Mouse (Mus musculus): ENCODE results near the gene Eif4g1. TPM values are rescaled to one million over a fixed set of nuclear protein-coding genes. Genes with fewer than 3 reads are reported as not detected.
A peak's percentile ranks its signal among the peaks of the same experiment; 100 is the strongest.

Gene Eif4g1
- polyA plus RNA-seq, 1 experiment from 2014 or later, result 141 TPM

GRCm38 (mm10) chr16:20673706-20674303, 5.7 kb downstream of the Eif4g1 start:
- ATAC-seq (ENCODE audit: low read depth), result no peak
- H3K27me3 ChIP-seq, result no peaks in the 10 kb centered on the region
- peak overlapping the region; percentile 95 for H3K4me2 ChIP-seq
- peaks cover 43% of the 10 kb centered on the region for H3K36me3 ChIP-seq
- H3K4me3 ChIP-seq, result peak overlapping the region; percentile 81
- peak overlapping the region; percentile 93 for H3K27ac ChIP-seq (replicated peaks)
- peak overlapping the region; percentile 93 for H3K9ac ChIP-seq
- WGBS, result 16% methylated on average over 14 of the region's 14 CpGs
- H3K4me1 ChIP-seq (replicated peaks), result peaks cover 29% of the 10 kb centered on the region
- H3K9me3 ChIP-seq, result no peaks in the 10 kb centered on the region

GRCm38 (mm10) chr16:20675213-20675612, 7.1 kb downstream of the Eif4g1 start:
- WGBS, result 92% methylated on average over 6 of the region's 6 CpGs
- 0 out of 2 replicates have a peak overlapping the region, but pooled peaks have one; percentile 95 for H3K4me2 ChIP-seq
- H3K27ac ChIP-seq (replicated peaks), result no peak overlapping the region
- H3K9me3 ChIP-seq, result no peaks in the 10 kb centered on the region
- no peak overlapping the region for H3K9ac ChIP-seq
- ATAC-seq (ENCODE audit: low read depth), result no peak
- no peaks in the 10 kb centered on the region for H3K27me3 ChIP-seq
- no peak overlapping the region for H3K4me3 ChIP-seq
- peaks cover 29% of the 10 kb centered on the region for H3K4me1 ChIP-seq (replicated peaks)
- H3K36me3 ChIP-seq, result peaks cover 57% of the 10 kb centered on the region

- ATAC-seq (ENCODE audit: low read depth), result no peak
- Histone ChIP-seq H3K9ac (no peak overlapping the region), H3K27me3 (no peaks in the 10 kb centered on the region), H3K4me3 (no peak overlapping the region), H3K27ac (replicated peaks) (no peak overlapping the region), H3K4me2 (no peak overlapping the region), H3K4me1 (replicated peaks) (peaks cover 28% of the 10 kb centered on the region), H3K36me3 (peaks cover 72% of the 10 kb centered on the region), H3K9me3 (no peaks in the 10 kb centered on the region)
- WGBS, result 82% methylated on average over 4 of the region's 4 CpGs
Measured at GRCm38 (mm10) chr16:20676702-20677101, 8.6 kb downstream of the Eif4g1 start.

DNA sequence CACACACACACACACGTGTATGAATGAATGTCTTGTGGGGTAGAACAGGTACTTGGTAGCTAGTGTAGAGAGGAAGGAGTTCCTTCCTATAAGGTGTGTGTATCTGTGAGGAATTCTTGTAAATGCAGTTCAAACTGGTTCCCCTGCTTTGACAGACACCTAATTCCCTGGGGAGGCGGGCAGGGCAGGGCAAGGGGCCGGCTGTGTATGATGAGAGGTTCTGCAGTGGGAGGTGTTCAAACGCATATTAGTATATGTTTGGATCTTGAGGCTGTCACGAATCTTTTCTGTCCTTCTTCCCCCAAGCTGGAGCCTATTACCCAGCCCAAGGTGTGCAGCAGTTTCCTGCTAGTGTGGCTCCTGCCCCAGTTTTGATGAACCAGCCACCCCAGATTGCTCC, 9.3 kb downstream of the Eif4g1 start:
- WGBS, result 91% methylated on average over 5 of the region's 5 CpGs
- H3K4me3 ChIP-seq, result no peak overlapping the region

DNA sequence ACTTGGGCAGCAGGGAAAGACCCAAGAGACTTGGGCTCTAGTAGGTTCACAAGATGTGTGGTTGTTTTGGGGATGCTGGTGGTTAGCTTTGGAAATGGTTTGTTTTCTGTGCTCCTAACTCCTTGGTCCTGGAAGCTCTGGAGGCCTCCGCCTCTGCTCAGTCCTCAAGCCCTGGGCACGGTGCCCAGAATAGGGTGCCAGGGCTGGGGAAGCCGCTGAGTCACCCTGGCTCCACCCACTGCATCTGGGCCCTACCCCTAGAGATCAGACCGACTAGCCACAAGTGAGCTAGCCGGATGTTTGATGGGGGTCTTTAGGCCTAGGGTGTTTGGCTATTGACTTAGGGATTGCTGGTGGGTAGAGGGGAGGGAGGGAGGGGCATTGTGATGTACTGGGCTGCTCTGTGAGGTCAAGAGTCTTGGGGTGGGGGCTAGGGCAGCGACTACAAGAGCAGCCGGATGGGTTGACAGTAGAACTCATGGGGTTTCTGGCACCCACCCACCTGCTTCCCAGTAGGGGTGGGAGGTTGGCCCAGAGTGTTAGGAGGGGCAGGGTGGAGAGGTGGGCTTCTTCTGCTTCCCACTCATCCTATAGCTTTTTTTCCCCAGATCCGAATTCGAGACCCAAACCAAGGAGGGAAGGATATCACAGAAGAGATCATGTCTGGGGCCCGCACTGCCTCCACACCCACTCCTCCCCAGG, 10.0 kb downstream of the Eif4g1 start:
- 74% methylated on average over 10 of the region's 10 CpGs for WGBS

More for the DNA sequence above, 9.3 kb downstream of the Eif4g1 start:
- no peaks in the 10 kb centered on the region for H3K27me3 ChIP-seq
- H3K9me3 ChIP-seq, result no peaks in the 10 kb centered on the region
- no peak overlapping the region for H3K4me2 ChIP-seq
- no peak overlapping the region for H3K27ac ChIP-seq (replicated peaks)
- H3K36me3 ChIP-seq, result peaks cover 79% of the 10 kb centered on the region
- ATAC-seq (ENCODE audit: low read depth), result no peak
- H3K4me1 ChIP-seq (replicated peaks), result peaks cover 23% of the 10 kb centered on the region
- H3K9ac ChIP-seq, result no peak overlapping the region

DNA sequence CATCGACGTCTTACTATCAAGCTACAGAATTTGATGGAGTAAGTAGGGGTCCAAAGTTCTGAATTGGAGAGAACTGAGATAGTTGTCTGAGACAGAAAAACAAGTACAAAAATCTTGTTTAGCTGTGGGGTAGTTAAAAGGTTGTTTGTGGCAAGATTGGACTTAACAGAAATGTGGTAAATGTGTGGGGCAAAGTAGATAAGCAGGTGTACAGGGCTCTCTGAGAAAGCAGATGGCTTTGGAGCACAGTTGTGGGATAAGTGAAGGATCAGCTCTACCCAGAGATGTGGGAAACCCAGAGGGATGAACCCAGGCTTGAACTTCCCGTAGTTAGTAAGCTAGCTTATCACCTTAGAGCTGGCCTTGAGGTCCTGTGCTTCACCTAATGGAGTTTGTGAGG, 22.7 kb downstream of the Eif4g1 start:
- H3K27ac ChIP-seq (replicated peaks), result no peak overlapping the region
- H3K4me2 ChIP-seq, result no peak overlapping the region
- no peak for ATAC-seq (ENCODE audit: low read depth)
- H3K27me3 ChIP-seq, result no peaks in the 10 kb centered on the region
- H3K9me3 ChIP-seq, result no peaks in the 10 kb centered on the region
- H3K4me1 ChIP-seq (replicated peaks), result peaks cover 34% of the 10 kb centered on the region
- WGBS, result 86% methylated on average over 3 of the region's 3 CpGs
- no peak overlapping the region for H3K4me3 ChIP-seq
- no peak overlapping the region for H3K9ac ChIP-seq
- peaks cover 63% of the 10 kb centered on the region for H3K36me3 ChIP-seq

More for the DNA sequence above, 10.0 kb downstream of the Eif4g1 start:
- no peaks in the 10 kb centered on the region for H3K27me3 ChIP-seq
- no peak overlapping the region for H3K4me3 ChIP-seq
- no peak overlapping the region for H3K9ac ChIP-seq
- no peaks in the 10 kb centered on the region for H3K9me3 ChIP-seq
- no peak for ATAC-seq (ENCODE audit: low read depth)
- H3K36me3 ChIP-seq, result peaks cover 86% of the 10 kb centered on the region
- H3K4me1 ChIP-seq (replicated peaks), result peaks cover 23% of the 10 kb centered on the region
- no peak overlapping the region for H3K27ac ChIP-seq (replicated peaks)
- H3K4me2 ChIP-seq, result no peak overlapping the region

DNA sequence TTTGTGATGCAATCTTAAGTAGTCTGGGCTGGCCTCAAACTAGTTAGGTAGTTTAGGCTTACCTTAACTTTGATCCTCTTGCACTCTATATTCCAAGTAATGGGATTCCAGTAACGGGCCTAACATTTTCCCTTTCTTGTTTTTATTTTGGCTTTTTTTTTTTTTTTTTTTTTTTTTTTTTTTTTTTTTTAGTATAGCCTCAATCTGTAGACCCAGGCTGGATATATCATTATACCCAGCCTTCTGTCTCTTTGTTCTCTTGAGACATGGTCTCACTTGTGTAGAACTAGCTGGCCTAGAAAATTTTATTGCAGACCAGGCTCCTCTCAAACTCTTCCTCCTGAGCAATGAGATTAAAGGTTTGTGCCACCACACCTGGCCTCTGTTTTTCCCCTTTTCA, 23.5 kb downstream of the Eif4g1 start:
- Histone ChIP-seq H3K36me3 (peaks cover 55% of the 10 kb centered on the region), H3K4me1 (replicated peaks) (peaks cover 42% of the 10 kb centered on the region), H3K27ac (replicated peaks) (peak overlapping the region; percentile 95; the same call in 1 of the 2 replicates), H3K4me2 (no peak overlapping the region), H3K27me3 (no peaks in the 10 kb centered on the region), H3K9ac (no peak overlapping the region), H3K9me3 (no peaks in the 10 kb centered on the region), H3K4me3 (no peak overlapping the region)
- 82% methylated on average over 1 of the region's 1 CpGs for WGBS
- ATAC-seq (ENCODE audit: low read depth), result no peak

DNA sequence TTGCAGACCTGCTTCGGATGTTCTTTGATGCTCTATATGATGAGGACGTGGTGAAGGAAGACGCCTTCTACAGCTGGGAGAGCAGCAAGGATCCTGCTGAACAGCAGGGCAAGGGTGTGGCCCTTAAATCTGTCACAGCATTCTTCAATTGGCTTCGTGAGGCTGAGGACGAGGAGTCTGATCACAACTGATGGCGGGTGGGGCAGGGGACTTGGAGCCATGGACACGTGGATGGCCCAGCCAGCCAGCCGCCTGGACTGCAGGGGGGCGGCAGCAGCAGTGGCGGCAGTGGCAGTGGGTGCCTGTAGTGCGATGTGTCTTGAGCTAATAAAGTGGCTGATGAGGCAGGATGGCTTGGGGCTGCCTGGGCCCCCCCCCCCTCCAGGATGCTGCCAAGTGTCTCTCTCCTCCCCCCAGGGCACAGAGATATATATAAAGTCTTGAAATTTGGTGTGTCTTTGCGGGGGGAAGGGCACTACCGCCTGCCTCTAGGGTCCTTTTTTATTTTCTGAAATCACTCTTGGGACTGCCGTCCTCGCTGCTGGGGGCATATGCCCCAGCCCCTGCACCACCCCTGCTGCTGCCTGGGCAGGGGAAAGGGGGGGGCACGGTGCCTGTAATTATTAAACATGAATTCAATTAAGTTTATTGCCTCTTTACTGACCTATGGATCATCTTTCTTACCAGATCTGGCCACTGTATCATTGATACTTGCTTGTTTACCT, 24.3 kb downstream of the Eif4g1 start:
- Histone ChIP-seq H3K27me3 (no peaks in the 10 kb centered on the region), H3K27ac (replicated peaks) (peak overlapping the region; percentile 95), H3K36me3 (peaks cover 47% of the 10 kb centered on the region), H3K9ac (peak overlapping the region; percentile 82; the same call in 1 of the 2 replicates), H3K4me3 (peak overlapping the region; percentile 55; the same call in 1 of the 2 replicates), H3K4me1 (replicated peaks) (peaks cover 44% of the 10 kb centered on the region), H3K9me3 (no peaks in the 10 kb centered on the region), H3K4me2 (peak overlapping the region; percentile 82)
- no peak for ATAC-seq (ENCODE audit: low read depth)
- WGBS, result 30% methylated on average over 16 of the region's 16 CpGs

DNA sequence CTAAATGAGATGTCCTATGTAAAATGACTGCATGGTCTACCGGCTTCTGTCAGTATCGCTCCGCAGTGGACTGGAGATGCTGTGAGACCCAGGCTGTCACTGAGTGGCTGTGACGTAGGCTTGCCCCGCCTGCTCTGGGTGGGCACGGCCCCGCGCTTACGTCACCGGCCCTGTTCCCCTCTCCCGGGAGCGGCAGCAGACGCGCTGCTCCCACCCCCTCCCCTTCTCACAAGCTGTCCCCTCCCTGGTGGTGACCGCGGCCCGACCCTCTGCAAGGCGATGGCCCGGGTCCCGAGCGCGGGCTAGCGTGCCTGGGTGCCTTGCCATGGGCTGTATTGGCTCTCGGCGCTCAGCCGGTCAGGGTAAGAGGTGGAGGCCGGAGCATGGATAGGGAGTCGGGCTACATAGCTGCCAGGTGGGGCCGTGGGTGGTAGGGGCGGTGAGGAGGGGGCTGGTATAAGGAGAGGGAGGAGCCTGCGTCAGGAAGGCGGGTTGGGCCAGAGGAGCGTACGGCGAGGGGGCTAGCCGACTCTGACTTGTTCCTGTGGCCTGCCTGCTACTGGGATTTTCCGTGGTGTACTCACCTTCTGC, 25.1 kb downstream of the Eif4g1 start, which contains the start of gene Fam131a:
Gene Fam131a, plus strand, starts transcription at position 131 of the 591 bp plus-strand sequence.
- ATAC-seq (ENCODE audit: low read depth), result peak; percentile 95
- Histone ChIP-seq H3K36me3 (peaks cover 39% of the 10 kb centered on the region), H3K27ac (replicated peaks) (peak within 1 kb of the TSS; percentile 95), H3K4me3 (peak within 1 kb of the TSS; percentile 55), H3K4me1 (replicated peaks) (peaks cover 44% of the 10 kb centered on the region), H3K9me3 (no peaks in the 10 kb centered on the region), H3K9ac (peak within 1 kb of the TSS; percentile 82), H3K27me3 (no peaks in the 10 kb centered on the region), H3K4me2 (peak within 1 kb of the TSS; percentile 82)
- under 1% methylated on average over 37 of the region's 37 CpGs for WGBS

DNA sequence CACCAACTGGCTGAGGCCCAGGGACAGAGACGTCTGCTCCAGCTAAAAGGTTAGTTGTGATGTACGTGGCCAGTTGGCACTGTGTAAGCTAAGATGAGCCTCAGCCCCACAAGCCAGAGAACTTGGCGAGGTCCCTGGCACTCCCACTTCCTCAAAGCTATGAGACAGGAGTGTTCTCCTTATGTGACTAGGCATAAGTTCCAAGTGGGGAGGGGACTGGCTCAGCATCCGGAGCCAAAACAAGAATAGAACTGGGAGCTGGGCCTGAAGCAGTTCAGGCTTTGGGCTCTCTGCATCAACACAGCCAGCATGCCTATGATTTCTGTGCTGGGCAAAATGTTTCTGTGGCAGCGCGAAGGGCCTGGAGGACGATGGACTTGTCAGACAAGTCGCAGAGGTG, 26.7 kb downstream of the Eif4g1 start:
- ATAC-seq (ENCODE audit: low read depth), result no peak
- Histone ChIP-seq H3K4me2 (peak overlapping the region; percentile 82), H3K4me1 (replicated peaks) (peaks cover 44% of the 10 kb centered on the region), H3K36me3 (peaks cover 36% of the 10 kb centered on the region), H3K4me3 (no peak overlapping the region), H3K9ac (no peak overlapping the region; the same call in 1 of the 2 replicates), H3K27me3 (no peaks in the 10 kb centered on the region), H3K9me3 (no peaks in the 10 kb centered on the region), H3K27ac (replicated peaks) (no peak overlapping the region; the same call in 1 of the 2 replicates)
- WGBS, result 71% methylated on average over 8 of the region's 8 CpGs

- WGBS, result under 1% methylated on average over 46 of the region's 46 CpGs
- Histone ChIP-seq H3K4me1 (replicated peaks) (peaks cover 50% of the 10 kb centered on the region), H3K4me3 (peak overlapping the region; percentile 44)
Measured at GRCm38 (mm10) chr16:20695622-20696323, 27.7 kb downstream of the Eif4g1 start.

More at GRCm38 (mm10) chr16:20695622-20696323, 27.7 kb downstream of the Eif4g1 start:
- ATAC-seq (ENCODE audit: low read depth), result peak; percentile 71
- Histone ChIP-seq H3K9ac (peak overlapping the region; percentile 74), H3K36me3 (peaks cover 35% of the 10 kb centered on the region), H3K27ac (replicated peaks) (peak overlapping the region; percentile 87), H3K27me3 (no peaks in the 10 kb centered on the region), H3K4me2 (peak overlapping the region; percentile 82), H3K9me3 (no peaks in the 10 kb centered on the region)

All from neural tube, embryonic 13.5 days (tissue).